Mouse (Mus musculus) right cerebral cortex, postnatal 25 days (tissue): Measurements from ENCODE around the gene Prkce.

Experiments
- DNase-seq: peaks from one replicate; pipeline ENCODE4 v3.0.0; 2022

Gene Prkce

DNA sequence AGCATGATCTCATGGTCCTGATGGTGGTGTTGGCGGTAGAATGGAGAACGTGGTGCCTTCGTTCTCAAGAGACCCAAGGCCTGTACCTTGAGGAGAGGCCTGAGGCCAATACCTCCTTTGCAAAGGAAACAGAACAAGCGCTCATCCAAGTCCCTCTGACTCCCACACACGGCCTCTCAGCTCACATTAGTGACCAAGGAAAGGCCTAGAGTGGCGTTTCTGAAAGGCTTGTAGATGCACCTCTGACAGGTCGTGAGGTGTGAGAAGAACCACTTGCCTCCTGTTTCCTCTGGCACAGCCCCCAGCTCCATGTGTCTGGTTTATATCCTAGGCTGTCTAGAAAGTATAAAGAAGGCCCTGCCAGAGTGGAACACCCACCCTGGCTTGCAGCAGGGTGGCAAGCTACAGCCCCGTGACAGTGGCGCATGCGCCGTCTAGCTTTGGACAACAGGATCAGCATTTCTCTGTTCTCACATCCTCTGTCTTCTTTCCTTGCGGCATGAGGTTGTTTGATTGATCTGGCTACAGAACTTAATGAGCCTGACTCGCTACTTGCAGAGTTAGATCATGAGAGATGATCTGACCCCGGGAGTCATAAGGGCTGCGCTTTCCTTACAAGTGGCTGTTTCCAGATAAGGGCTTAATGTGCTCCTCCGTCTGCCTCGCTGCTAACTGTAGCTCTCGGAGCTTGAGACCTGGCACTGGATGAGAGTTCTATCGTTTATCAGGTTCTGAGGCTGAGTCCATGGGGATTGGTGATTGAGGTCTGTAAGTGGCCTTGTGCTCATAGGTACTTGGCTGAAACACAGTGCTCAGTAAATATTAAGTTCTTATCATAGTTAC lies 136.0 kb downstream of the Prkce start:
- no peak for DNase-seq

DNA sequence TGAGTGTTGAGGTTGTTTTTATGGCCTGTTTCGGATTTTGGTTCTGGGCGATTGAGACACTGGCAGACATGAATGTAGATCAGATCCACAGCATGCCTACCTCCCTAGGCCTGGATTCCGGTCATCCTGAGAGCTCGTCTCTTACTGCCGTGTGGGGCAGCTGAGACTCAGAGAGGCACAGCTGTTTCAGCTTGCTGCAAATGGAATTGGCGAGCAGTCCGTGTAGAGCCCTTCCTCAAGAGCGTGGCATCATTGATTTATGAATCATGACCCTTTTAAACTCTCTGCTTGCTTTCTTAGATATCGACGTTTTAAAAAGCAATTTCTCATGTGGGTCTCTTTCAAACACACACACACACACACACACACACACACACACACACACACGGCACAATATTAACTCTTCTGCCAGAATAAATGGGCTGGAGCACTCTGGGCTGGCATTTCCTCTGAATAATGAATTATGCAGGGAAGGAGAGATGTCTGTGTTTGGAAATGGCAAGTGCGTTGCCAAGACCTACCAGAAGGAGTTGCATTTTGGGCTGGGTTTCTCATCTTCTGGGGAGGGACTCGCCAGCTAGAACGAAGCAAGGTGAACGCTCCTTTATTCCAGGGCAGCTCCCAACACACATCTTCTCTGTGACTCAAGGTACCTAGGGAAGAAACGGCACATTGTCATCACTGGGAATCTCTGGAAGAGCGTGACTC lies 137.5 kb downstream of the Prkce start:
- no peak for DNase-seq

DNA sequence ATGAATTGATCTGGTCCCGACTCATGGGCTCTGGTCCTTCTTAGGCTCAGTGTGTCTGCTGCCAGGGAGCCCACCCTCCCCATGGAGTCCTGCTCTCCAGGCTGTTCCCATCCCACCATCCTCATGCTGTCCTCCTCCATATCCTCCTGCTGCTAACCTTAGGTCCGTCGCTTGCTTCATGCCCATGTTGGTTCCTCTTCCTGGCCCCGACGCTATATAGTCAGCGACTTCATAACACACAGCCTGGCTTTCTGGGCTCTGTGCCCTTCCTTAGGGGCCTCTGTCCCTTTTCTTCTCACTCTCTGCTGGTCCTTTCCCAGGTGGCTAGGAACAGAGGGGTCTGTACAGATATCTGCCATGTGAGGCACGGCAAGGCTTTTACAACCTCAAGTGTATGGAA lies 138.6 kb downstream of the Prkce start:
- DNase-seq: no peak

DNA sequence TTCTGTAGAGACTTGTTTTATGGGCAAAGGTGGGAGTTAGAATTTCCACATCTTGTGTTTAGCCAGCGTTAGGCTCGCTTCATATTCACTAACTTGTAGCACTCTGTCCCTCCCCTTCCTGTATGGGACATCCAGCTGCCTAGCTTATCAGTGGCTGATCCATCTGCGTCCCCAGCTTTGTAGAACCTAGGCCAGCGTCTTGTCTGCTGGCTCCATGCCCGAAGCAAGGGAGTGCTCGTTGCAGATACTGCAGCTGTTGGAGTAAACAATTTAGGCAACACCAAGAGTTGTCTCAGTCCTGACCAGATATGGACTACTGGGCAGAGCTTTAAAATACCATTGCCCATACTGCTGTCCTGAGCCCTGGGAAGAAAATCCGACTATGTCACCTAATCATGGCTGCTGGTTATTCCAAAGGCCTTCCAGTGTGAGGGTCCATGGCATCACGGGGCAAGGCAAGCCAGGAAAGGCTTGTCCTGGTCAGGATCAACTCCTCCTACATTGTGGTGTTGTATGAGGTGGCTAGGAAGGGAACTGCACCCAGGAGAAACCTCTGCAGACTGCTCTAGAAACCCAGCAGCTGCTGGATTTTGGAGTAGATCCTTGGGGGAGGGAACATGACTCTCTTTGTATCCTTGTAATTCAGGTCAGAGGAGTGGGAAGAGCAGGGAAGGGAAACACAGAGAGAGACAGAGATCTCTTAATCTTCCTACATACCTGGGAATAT lies 146.0 kb downstream of the Prkce start:
- DNase-seq: no peak

DNA sequence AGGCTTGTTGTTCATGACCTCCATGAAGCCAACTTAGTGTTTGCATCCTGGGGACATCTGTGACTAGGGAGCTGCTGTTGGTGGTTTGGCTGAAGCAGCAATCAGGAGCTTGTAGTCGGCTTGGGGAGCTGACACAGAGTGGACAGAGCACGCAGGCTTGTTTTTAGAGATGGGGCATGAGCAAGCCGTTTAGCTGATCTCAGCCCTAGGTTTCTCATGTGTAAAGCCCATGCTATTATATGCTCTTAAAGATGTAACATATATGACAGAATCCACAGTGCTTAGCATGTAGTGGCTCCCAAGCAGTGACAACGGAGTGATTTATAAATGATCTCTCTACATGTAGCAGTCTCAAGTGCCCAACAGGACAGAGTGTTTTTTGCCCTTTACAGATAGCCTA lies 148.3 kb downstream of the Prkce start:
- no peak for DNase-seq

DNA sequence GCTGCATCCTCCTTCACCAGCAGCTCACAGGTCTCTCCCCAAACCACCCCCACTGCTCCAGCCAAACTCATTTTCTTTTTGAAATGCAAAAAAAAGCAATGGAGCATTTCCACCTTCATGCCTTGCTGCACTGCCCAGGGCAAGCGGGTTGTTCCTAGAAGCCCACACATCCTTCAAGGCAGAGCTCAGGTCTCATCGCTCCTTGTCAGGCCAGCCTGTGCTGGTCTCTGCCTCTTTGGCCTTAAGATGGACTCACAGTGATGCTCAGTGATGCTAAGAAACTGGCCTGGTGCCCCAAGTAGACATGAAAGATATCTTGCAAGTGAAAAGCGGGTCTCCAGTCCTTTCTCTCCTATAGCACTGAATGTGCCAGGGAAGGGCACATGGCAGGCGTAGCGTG lies 149.2 kb downstream of the Prkce start:
- no peak for DNase-seq

DNA sequence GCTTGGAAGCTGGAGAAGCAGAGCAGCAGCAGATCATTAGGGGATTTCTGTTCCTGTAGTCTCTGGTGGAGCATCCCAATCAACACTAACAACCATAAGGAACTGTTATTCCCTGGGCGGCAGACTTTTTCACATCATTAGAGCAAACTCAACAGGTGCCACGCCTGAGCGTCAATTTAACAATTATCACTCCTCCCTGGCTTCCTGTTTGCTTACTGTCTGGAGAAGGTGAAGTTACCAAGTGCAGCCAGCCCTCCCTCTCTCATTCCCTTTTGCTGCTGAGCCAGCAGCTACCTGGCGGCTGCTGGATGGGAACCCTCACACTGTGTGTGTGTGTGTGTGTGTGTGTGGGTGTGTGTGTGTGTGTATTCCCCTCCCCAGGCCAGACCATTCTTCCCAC lies 149.6 kb downstream of the Prkce start:
- DNase-seq: no peak

DNA sequence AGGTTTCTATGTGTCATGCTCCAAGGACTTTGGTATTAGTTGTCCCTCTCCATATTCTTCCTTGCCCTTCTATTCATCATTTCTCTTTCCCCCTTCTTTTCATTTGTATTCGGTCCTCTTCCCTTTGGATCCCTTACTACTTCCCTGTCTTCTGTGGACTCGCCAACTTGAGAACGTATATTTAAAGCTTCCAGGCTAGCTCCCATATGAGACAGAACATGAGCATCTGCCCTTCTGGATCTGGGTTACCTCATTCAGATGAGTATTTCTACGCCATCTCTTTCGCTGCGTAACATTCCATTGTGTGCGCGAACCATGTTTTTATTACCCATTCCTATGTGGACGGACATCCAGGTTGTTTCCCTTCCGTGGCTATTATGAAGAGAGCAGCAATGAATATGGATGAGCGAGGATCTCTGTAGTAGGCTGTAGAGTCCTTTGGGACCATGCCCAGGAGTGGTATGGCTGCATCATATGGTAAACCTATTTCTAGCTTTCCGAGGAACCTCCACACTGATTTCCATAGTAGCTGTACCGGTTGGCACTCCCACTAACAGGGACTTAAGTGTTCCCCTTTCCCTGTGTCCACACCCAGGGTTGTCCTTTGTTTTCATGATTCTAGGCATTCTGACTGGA lies 152.5 kb downstream of the Prkce start:
- DNase-seq: peak; percentile 63

DNA sequence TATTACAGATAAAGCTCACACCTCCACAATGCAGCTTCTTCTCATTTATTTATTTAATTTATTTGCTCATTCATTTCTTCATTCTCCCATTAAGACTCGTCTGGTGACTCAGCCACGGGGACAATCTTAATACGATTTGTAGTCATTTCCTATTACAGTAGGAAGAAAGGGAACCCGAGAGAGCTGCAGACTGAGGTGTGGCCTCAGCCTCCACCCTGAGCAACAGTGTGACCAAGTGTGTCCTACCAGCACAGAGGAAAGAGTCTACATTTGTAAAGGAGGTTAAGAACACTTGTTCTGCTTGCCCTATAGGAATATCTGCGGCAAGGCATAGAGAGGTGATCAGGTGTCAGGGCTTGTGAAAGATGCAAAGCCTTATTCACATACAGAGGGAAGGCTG lies 155.3 kb downstream of the Prkce start:
- no peak for DNase-seq

DNA sequence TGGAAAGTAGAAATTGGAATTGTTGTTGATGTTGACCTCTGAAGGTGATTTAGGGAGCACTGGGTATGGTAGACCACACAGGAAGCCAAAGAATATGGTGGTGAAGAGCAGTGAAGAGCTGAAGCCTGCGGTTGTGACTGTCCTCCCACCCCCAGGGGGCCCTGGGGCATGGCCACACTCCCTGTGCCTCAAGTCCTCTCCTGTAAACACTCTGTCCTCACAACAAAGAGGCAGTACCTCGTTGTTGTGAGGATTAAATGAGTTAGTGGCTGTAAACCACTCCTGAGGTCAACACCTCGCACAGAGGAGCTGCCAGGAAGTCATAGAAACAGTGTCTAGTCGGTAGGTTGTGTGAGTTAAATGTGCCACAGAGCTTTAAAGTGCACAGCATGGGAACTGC lies 155.7 kb downstream of the Prkce start:
- no peak for DNase-seq

DNA sequence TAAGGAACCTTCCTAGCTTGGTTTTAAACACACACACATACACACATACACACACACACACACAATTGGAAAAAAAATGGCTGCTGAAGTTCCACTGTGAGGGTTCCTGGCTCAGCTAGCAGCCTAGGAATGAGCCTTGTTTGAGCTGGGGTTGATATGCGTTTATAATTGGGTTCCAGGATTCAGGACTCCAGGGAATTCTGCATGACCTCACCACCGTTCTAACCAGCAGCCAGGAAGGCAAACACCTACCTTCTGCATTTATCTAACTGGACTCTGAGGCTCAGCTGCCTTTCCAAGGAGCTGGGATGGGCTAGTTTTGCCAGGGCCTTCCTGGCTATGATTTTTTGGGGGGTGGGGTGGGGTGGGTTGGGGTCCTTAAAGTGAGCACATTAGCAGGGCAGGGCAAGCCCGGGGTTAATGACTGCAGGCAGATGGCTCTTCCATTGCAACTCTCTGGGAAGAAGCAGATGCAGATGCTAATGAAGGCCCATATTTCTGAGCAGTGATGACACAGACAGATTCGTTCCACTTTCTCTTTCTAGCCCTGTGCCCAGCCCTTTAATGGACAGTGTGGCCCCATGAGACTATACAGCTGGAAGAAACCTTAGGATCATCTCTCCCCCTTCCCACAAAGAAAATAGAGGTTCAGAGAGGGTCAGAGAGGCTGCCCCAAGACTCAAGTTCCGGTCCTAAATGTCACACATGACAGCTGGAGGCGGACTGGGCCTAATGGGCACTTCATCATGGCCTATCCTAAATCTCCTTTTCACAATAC lies 156.5 kb downstream of the Prkce start:
- DNase-seq: no peak

DNA sequence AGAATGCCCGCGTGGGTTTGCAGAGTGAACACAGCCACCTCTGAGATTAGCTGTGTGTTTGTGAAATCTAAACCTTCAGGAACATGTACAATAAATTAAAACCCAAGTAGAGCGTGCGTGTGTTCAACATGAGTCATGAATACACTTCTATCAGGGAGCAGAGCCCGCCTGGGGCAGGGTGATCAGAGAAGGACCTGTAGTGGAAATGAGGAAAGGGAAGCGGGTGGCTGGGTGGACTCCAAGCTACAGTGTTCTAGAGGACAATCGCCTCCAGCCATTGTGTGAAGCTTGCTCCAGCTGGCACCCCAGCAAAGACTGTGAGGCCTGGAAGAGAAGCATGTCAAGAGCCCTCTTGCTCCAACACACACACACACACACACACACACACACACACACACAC lies 157.2 kb downstream of the Prkce start:
- no peak for DNase-seq

DNA sequence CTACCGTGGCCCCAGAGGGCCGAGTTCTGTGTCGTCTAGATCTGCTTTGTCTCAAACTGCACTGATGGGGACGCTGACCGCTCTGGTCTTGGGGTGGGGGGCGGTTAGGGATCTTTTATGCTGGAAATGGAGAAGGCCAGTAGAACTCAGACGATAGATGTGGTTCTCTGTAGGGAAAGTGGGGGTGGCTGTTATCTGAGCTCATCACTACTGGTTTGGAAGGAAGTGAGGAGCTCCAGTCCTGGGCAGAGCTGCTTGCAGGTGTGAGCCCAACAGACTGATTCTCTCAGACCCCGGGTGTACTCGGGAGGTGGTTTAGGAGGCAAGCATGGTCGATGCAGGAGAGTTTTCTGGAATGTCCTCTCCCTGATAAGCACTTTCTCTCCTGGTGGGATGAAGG lies 157.7 kb downstream of the Prkce start:
- no peak for DNase-seq

DNA sequence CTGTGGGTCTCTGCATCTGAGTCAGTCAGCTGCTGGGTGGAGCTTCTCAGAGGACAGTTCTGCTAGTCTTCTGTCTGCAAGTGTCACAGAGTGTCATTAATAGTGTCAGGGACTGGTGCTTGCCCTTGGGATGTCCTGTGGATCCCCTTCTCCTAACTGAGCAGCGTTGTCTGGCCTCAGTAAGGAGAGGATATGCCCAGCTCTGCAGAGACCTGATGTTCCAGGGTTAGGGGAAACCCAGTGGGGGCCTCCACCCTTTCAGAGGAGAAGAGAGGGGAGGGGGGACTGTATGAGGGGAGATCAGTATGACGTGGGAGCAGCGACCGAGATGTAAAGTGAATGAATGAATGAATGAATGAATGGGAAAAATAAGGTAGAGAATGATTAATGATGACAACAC lies 160.4 kb downstream of the Prkce start:
- DNase-seq: no peak

DNA sequence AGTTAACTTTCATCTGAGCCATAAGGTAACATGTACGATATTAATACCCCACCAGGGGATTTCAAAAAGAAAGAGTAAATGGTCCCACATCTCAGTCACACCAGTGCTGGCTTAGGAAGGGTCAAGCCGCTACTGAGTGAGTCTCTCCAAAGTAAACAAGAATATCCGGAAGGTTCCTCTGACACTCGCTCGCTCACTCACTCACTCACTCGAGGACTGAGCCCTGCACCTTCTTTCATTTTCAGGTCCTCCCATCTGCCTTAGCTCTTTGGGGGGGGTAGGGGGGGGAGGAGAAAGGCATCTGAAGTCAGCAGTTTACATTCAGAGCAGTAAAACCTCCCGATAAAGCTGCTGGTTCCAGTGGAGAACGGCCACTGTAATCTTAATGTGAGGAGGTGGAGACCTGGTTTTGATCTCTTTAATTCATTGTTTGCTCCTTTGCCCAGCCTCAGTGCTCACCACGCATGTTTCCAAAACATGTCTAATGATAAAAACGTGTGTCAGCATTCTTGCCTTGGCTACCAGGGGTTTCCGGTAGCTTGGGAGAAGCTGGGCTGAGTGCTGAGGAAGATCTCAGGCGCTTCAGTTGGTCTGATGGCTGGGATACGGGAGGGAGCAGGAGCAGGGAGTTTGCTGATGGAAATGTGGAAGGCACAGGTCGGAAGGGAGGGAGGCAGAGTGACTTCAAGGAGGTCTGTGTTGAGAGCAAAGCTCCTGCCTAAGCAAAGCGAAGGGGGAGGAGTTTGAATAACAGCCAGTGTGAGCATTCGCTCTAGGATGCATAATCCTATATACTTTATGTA lies 161.9 kb downstream of the Prkce start:
- no peak for DNase-seq

DNA sequence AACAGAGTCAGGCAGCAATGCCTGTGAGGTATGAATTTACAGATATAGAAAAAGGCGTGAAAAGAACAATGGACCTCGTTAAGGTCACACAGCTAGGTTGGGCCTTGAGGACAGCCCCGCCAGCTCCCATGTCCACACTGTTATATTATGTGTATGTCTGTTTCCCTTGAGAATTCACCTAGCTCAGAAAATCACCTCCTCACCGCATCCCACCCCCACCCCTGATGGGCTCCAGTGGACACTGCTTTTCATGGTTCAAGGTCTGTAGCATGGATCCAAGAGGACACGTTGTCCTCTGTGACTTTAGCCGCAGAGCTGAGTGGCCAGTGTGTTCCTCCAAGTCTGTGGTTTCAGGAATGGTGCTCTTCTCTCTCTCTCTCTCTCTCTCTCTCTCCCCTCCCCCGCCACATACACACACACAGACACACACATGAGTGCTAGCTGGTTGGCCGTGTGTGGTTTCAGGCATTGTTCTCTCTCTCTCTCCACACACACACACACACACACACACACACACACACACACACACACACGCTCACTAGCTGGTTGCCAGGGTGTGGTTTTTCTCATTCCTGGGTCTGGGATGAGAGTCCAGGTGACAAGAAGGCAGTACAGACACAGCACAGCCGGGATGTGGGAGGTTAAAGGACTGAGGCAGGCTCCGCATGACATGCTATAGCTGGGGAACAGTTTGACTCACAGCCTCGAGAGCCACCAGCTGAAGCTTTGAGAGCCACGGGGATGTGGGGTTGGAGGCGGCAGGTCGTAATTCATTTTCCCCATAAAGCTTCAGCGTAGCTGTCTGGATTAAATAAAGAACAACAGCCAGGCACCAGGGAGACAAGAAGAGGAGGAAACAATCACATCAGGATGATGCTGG lies 162.7 kb downstream of the Prkce start:
- peak; percentile 51 for DNase-seq

DNA sequence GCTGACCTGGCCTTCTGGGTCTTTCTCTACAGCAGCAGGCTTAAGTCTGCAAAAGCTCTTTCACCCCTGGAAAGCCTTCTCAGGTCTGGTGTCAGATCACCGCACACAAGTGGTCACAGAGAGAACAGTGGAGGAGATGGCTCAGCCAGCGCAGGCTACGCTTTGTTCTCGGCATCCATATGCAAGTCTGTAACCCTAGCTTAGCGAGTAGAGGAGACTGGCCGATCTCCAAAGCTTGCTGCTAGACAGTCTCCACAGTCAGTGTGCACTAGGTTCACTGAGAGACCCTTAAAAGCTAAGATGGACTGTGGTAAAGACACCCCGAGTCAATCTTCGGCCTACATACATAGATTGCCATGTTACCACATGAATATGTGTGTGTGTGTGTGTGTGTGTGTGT lies 164.2 kb downstream of the Prkce start:
- no peak for DNase-seq

DNA sequence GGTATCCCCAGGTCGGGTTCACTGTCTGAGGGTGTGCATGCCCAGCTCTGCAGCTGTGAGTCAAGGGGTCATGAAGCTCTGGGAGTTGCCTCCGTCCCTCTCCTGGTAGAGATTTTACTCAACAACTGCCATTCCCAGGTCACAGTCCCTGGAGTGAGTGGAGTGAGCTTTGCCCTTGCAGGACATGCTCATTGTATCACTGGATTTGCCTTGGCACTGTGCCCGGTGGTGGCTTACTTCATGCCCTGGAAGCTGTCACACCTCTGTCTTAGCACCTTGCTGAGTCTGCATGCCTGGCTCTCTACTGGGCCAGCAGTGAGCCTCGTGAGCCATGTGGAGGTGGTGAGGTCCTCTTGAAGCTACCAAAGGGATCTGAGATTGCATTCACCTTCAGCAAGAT lies 167.4 kb downstream of the Prkce start:
- no peak for DNase-seq

DNA sequence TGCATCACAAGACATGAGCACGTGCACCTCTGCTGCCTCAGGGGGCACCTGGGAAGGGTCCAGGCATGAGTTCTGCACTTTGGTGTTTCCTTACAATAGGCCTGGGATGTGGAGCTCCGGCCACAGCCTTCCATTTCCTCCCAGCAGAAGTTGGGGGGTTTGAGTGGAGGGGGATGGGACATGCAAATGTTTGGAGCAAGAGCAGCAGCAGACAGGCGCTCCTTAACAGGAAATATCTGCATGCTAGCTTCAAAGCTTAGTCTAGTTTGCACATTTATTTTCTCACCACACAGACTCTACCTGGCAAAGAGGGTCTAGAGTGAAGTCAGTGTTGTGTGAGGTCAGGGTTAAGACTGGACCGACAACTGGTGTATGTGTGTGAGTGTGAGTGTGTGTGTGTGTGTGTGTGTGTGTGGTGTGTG lies 169.1 kb downstream of the Prkce start:
- no peak for DNase-seq

DNA sequence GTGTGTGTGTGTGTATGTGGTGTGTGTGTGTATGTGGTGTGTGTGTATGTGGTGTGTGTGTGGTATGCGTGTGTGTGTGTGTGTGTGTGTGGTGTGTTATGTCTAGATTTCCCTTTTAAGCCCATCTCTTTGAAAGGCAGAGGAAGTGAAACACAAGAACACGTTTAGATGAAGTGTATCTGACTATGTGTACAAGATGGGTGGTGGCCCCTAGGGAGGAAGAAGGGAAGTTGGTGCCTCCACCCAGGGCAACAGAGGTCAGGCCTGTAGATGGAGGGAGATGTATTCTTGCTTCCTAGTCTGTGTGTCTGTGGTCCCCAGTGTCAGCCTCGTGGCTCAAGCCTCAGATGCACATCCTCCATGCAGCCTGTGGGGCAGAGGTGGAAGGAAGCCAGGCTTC lies 169.5 kb downstream of the Prkce start:
- no peak for DNase-seq

DNA sequence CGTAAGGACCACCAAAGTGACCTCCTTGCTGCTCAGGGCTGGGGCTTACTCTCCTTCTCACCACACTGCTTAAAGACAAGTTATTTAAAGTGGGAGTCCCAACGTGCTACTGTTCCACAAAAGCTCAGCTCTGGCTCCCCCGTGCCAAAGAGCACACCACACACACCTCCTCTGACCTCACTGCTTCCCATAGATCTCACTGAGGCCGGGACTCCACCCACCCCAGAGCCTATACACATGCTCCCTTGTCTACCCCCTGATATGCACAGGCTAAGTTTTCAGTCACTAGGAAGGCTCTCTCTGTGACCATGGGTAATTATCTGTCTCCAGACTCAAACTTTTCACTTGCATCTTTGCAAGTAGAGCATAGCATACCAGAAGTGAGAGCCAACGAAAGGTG lies 170.7 kb downstream of the Prkce start:
- no peak for DNase-seq
